Mouse (Mus musculus) cerebellum, postnatal 14 days (tissue): ENCODE measurements around the gene Onecut3.

Experiments
- DNase-seq, 2 experiments: peaks; one replicate each; pipeline ENCODE4 v3.0.0; 2021; ENCODE audit warnings: mixed read lengths in 2 of 2

Onecut3 gene

DNA sequence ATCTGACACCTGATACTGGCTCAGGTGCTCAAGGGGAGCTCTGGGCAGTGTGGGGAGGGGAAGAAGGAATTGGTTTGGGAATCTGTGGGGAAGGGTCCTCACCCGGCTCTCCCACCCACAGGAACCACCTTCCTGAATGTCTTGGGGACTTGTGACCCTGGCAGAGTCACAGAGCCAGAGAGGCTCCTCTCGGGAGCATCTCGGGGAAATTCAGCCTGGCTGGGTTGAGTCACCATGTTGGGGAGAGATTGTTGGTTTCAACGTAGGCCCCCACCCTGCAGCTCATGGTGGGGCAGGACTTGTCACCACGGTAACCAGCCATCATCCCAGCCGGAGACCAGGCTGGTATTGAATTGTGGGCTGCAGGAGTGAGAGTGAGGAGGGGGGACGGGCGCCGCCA is 10.1 kb downstream of the Onecut3 start:
- DNase-seq = no peak

DNA sequence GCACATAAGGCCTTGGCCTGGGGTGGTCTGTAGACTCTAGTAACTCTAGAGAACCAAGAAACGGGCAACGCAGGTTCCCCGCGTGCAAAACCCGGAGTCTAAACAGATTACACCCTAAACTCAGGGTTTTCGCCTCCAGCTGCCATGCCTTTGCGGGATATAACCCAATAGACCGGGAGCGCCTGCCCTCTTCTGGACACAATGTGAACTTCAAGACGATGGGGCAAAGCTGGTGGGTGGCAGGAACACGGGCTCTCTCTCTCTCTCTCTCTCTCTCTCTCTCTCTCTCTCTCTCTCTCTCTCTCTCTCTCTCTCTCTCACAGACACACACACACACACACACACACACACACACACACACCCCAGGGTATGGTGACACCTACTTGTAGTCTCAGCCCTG is 11.6 kb downstream of the Onecut3 start:
- peak; percentile 76 to 86 for DNase-seq

DNA sequence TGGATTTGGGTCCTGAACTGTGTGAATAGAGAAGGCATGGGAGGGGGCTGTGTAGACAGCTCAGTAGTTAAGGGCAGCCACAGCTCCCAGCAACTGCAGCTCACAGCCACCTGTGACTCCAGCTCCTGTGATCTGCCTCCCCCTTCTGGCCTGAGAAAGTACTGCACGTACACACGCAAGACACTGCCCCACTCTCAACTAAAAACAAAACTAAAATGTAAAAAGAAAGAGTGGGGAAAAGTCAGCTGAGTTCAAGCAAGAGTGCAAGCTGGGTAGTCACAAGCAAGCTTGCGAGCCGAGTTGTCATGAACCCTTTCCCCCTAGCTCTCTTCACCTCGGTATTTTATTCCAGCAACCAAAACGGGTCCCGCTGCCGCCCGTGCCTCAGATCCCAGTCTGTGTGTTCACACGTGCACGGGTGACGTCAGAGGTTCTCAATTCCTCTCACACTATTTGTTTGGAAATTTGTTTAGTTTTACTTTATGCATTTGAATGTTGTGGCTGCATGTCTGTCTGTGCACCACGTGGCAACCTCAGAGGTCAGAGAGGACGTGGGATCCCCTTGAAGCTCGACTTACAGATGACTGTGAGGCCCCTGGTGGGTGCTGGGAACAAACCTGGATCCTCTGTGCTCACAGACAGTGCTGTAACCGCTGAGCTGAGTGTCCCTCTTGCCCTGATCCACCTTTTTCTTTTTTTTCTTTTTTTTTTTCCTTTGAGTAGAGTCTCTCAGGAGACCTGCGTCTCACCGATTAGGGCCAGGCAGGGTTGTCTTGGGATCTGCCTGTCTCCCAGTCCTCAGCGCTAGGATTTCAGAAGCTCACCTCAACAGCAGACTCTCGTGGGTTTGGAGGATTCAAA is 15.0 kb downstream of the Onecut3 start:
- DNase-seq = peak; percentile 89 to 94

DNA sequence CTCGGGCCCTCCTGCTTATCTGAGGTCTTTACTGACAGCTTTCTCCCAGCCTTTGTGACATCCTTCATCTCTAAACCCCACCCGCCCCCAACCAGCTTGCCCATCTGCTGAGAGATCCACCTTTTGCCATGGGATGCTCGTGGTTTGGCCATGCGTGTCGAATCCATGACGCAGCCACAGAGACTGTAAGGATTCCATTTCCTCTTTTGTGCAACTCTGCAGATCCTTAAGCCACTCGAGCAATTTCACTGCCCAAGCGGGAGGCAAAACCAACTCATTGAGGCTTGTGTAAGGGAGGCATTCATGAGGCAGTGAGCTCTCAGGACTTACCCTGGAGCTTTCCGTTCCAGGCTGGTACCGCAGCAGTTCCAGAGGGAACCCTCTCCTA is 15.6 kb downstream of the Onecut3 start:
- DNase-seq = no peak

DNA sequence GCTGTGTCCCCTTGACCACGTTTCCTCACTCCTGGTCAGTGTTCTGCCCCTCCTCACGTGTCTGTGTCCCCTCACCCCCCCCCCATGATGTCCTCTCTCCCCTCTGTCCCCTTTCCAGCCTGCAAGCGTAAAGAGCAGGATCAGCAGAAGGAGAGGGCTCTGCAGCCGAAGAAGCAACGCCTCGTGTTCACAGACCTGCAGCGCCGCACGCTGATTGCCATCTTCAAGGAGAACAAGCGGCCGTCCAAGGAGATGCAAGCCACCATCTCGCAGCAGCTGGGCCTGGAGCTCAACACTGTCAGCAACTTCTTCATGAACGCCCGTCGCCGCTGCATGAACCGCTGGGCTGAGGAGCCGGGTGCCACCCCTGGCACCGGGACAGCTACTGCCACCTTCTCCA is 19.1 kb downstream of the Onecut3 start:
- DNase-seq = no peak

DNA sequence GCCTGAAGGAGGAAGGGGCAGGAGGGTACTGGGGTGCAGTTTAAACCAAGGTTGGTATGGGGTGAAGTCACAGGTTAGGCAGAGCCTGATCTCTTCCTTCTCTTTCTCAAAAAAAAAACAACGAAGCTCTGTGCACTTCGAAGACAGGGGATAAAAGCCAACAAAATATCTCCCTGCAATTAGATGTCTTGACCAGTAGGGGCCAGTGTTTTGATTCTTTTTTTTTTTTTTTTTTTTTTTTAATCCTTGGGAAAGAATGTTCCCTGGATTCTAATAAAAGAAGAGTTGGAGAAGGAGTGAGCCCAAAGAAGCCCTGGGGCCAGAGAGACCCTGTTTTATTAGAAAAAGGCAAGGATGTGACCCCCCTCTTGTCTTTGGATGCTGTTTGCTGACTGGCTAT is 24.7 kb downstream of the Onecut3 start:
- no peak for DNase-seq

DNA sequence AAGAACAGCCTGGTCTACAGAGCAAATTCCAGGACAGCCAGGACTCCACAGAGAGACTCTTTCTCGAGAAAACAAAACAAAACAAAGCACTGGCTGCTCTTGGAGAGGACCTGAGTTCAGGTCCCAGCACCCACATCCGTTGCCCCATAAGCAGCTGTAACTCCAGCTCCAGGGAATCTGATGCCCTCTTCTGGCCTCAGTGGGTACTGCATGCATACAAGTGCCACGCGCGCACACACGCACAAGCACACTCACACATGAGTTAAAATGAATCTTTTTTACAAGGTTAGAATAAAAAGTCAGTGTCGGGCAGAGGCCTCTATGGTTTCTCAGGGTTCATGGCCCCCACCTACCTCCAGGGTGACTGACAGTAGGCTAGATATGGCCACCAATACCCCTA is 28.7 kb downstream of the Onecut3 start:
- DNase-seq = no peak

DNA sequence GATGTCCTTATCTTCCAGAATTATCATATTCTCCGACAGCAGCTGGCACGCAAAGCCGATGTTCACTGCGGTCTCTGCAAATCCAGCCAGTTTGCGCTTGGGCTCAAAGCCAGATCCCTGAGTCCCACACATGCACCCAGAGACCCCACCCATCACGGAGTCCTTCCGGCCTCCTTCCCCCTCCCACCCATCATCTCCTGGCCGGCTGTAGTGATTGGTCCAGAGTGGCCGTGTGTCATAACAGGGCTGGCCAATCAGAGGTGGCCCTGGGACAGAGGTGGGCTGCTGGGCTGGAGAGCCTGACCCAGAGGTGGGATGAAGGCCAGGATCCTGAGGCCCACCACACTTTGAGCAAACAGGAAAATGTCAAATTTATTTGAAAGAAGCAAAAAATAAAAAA is 31.5 kb downstream of the Onecut3 start:
- DNase-seq = no peak

DNA sequence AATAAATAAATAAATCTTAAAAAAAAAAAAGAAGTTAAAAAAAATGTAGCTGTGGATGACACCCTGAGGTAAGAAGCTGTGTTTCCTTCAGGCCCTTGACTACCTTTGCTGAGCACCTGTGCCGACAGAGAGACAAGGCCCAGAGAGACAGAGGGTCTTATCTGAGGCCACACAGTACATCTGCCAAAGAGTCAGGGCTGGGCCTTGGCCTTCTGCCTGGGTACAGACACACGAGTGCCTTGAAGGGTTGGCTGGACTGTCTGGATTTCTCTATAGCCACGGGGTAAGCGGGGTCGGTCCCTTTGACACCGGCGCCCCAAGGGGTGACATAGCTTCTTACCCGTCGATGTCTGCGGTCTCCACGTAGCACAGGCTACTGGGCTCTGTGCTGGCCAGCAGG is 38.1 kb downstream of the Onecut3 start:
- no peak for DNase-seq

DNA sequence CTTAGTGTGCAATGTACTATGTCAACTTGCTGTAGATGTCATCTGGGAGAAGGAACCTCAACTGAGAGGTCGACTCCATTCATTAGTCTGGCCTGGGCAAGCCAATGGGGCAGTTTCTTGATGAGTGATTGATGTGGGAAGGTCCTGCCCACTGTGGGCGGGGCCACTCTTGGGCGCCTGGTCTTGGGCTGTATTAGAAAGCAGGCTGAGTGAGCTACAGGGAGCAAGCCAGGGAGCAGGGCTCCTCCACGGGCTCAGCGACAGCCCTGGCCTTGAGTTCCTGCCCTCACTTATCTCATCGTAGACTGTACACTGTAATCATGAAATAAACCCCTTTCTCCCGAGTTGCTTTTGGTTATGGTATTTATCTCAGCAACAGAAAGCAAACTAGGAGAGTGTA is 39.1 kb downstream of the Onecut3 start:
- no peak for DNase-seq

DNA sequence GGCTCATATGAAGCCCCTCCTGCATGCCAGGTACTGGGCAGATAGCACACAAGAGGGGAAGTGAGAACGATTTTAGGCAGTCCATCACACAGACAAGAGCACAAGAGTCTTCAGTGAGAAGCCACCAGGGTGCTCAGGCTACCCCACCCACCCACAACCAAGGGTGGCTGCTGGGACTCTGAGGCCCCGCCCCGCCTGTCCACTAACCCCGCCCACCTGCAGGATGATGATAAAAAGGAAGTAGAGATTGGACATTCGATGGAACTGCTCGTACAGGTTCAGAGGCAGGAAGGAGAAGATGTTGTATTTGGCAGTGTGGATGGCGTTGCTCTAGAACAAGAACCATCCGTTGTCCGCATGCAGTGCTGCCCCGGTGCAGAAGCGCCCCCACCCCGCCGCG is 40.4 kb downstream of the Onecut3 start:
- DNase-seq = no peak

DNA sequence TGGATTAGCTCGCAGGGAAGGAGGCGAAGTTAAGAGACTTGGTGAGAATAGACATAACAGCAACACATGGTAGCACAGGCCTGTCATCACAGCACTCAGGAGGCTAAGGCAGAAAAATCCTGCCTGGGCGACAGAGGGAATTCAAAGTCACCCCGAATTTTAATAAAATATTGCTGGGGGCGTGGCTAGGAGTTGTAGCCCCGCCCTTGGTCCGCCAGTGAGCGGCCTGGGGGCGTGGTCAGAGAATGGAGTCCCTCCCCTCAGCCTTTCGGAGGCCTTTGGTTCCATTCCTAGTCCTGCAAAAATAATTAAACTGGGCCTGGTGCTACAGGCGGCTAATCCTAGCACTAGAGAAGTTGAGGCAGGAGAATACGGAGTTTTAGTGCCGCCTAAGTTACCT is 41.1 kb downstream of the Onecut3 start:
- no peak for DNase-seq

DNA sequence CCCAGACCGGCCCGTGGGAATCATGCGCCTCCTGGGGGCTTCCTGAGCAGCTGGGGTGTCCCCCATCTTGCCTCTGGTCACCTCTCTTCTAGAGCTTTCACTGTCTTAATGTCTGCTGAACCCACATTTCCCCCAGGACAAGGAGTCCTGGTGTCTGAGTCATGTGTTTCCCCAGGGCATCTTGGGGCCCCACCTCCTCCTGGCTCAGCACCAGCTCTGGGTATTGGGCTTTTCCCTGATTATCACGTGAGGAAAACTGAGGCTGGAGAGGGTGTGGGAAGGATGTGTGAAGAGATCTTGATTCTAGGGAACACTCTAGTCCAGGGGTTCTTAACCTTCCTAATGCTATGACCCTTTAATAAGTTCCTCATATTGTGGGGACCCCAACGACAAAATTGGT is 43.5 kb downstream of the Onecut3 start:
- DNase-seq = no peak

DNA sequence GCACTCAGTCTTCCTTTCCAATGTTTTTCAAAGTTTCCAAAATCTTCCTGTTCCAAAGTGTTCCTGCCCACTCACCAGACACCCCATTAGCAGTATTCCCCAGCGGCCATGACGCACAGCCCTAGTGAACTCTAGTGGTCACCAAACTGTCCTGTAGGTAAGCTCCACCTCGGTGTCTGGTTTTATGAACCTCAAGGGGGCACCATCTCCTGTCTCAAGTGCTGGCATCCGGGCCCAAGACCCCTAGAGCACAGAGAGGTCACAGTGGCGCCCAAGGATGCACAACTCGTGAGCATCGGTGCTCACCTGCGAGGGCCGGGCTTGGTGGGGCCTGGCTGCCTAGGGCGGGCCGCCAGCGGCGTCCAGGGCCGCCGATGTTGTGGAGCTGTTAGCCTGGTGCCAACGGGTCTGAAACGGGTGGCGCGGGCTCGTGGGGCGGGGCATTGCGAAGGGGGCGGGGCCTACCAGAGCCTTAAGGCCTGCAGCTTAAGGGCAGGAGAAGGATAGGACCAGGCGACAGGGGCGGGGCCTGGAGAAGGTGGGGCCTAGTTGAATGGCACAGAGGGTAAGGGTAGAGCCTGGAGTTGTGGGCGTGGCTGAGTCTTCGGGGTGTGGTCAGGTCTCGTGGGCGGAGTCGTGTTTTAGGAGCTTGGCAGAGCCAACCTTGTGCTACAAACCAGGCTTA is 44.2 kb downstream of the Onecut3 start, which contains the start of gene Atp8b3:
Gene Atp8b3 (minus strand): TSS at position 415 of the 685 bp plus-strand sequence.
- DNase-seq = peak; percentile 39 to 63

DNA sequence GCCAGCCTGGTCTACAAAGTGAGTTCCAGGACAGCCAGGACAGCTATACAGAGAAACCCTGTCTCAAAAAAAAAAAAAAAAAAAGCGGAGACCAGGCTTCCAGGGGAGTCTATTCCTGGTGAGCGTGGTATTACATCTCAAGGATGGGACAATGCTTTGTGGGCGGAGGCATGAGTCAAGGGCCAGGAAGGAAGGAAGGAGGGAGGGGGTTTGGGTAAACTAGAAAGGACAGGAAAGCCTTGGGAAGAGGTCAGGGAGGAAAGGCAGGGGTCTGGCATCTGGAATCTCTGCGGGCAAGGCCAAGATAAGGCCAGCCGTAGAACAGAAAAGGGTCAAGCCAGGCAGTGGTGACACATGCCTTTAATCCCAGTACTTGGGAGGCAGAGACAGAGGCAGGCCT is 44.9 kb downstream of the Onecut3 start:
- DNase-seq = no peak

DNA sequence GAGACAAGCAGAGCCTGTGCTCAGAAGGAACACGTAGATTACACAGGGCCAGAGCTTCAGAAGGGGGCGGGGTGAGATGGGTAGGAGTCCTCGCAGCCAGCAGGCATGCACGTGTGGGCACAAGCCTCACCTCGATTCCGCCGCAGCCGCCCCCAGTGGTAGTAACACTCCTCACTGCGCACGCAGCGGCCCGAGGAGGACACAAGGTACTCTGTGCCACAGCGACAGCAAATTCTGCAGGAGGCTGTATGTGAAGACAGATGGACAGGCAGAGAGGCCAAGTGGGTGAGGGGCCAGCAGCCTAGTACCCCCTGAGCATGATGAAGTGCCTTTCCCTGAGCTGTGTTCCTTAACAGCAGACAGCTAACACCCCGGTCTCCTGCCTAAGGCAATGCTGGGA is 49.2 kb downstream of the Onecut3 start:
- peak in 1 of 2 experiments; percentile 54 for DNase-seq

DNA sequence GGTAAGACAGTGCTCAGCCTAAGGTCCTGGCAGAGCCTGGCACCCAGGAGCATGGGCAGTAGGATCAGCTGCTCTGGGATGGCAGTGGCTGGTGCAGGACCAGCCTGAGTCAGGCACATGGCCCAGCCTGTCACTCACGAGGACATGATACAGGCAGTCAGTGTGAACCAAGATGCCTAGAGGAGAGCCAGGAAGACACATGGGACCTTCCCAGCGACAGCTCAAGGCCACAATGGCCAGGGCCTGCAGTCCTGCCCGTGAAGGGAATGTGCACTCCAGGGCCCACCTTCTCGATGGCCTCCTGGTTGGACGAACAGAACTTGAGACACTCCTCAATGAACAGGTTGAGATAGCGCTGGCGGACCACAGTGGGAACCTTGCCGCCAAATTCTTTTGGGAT is 51.0 kb downstream of the Onecut3 start:
- DNase-seq = no peak

DNA sequence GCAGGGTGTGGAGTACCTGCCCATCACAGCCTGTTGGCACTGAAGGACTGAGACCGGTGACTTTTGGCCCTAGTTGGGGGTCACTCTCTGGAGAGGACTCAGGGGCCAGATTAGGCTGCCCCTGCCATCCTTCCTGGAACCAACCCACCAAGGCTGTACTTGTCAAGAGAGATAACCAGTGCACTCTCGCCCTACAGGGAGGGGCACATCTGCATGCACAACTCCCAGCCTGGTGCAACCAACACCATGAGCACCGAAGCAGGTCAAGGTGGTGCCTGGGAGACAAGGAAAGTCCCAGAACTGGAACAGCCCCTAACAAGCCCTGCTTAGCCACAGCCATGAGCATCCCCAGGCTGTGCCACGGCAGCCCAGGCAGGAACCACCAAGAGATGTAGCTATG is 52.3 kb downstream of the Onecut3 start:
- no peak for DNase-seq

DNA sequence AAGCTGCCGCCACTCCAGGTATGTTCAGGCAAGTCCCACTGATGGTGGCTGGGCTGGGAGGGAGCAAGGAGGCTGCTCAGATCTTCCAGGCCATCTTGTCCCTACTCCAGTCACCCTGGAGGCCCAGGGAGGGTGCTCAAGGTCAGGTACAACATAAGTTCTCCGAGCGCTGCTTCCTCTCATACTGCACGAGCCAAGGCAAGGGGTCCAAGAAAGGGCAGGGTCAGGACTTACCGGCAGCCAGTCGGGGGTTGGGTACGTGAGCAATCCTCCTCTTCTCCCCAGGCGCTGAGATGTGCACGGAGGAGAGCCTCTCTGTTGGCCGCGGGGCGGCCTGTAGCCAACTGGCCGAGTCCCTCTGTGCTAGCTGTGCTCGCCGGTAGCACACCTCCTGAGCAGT is 52.9 kb downstream of the Onecut3 start:
- no peak for DNase-seq

DNA sequence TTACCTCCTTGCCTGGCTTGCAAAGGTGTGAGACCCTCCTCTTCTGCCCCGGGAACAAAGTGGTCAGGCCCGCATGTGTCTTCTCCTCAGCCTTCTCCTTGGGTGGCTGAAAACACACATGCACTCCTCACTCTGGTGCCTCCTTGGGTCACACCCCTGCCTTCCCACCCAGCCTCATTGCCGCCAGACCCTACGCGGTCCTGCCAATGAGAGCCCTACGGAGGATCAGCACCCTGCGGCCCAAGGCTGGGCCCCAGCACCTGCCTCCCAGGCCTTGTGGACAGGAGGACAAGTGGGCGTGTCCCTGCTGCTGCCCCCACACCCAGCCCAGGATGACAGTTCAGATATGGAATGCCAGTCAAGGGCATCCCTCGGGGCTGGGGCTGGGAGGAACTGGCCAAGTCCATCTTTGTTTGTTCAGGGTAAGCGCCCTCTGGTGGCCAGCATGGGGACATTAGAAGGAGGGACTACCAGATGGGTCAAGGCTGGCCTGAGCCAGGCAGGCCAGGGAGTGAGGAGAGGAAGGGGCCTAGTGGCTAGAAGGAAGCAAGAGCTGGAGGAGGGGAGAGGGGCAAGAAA is 53.9 kb downstream of the Onecut3 start:
- peak; percentile 84 to 91 for DNase-seq

DNA sequence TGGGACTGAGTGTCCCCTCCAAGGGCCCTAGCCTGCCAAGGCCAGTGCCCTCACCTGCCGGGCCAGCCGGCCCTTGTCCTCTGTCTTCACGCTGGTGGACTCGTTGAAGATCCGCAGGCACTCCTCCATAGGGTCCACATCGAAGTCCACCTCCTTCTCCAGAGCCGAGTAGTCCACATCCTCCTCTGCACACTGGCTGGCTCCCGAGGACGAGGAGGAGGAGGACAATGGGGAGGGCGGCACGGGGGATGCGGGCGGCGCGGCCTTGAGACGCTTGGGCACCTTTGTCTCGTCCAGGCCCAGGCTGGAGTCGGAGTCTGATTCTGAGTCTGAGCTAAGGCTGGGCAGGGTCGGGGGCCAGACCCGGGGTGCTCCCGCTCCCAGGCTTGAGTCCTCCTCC is 54.6 kb downstream of the Onecut3 start:
- no peak for DNase-seq

DNA sequence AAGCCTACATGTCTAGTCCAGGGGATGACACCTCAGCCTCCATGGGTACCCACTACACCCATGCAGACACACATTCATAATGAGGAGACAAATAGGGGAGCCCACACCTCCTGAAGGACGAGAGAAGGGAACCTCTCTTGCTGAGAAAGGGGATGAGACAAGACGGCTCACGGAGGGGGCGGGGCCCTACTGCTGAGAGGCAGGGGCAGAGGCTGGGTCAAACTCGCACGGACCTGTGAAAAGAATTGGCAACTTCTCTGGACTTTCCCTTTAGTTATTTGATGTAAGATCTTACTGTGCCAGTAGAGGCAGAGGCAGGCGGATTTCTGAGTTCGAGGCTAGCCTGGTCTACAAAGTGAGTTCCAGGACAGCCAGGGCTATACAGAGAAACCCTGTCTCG is 57.7 kb downstream of the Onecut3 start:
- no peak for DNase-seq

DNA sequence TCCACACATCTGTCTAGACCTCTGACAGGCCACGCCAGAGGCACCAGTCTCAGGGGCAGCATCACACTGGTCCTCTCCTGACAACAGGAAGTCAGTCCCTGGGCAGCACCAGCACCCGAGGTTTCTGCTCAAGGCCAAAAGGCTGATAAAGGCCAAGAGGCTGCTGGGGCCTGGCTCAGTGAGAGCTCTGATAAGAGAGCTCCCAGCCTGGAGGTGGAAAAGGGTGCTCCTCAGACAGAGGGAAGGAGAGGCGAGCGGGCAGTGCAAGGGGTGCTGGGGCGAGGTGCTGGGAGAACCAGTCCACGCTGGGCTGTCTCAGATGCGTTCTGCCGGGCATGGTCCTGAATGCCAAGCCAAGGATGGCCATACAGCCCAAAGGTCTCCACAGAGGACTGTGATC is 58.9 kb downstream of the Onecut3 start:
- no peak for DNase-seq

DNA sequence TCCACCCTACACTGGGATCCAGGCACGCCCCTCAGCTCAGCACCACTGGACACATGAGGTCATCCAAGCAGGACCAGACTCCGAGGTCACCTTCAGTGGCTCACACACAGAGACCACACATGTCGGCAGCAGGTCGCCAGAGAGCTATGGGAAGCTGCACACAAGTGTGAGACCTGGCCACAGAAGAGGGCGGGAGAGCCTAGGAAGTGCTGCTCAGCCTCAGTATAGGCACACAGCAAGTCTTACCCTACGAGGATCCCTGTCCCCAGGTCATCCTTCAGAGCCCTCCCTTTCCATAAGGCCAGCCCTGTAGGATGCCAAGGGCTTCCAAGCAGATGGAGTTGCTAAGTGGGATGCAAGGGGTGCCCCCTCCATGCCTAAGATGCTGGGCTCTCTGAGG is 59.4 kb downstream of the Onecut3 start:
- DNase-seq = no peak
